Mouse (Mus musculus): ENCODE data around the gene Med24. TPM values are rescaled to one million over a fixed set of nuclear protein-coding genes. Genes with fewer than 3 reads are reported as not detected.
"Not testable (repeated sequence)": the region's sequence is repeated elsewhere in the genome, so short reads cannot be mapped to it uniquely, and the experiment has no call there.

The Med24 gene
- total RNA-seq, 2 experiments from 2014 or later: 42.0 to 44.2 TPM

GRCm38 (mm10) chr11:98693201-98693600 lies 36.0 kb downstream of the Med24 start:
- DNase-seq: no peak

- no peak for DNase-seq
These were observed 41.2 kb downstream of the Med24 start for GRCm38 (mm10) chr11:98688009-98688408.

- DNase-seq: no peak
These were observed 42.3 kb downstream of the Med24 start for GRCm38 (mm10) chr11:98686976-98687375.

- no peak for DNase-seq
These were observed 43.6 kb downstream of the Med24 start for GRCm38 (mm10) chr11:98685642-98686041.

- no peak for DNase-seq
These were observed 46.4 kb downstream of the Med24 start for GRCm38 (mm10) chr11:98682811-98683210.

GRCm38 (mm10) chr11:98681786-98682745 lies 47.2 kb downstream of the Med24 start, which contains the start of gene Psmd3:
Psmd3 (plus strand) TSS chr11:98682554.
- DNase-seq: peak; percentile 97 to 100

- no peak for DNase-seq
These were observed 48.0 kb downstream of the Med24 start for GRCm38 (mm10) chr11:98681186-98681585.

- DNase-seq: not testable (repeated sequence)
These were observed 48.6 kb downstream of the Med24 start for GRCm38 (mm10) chr11:98680595-98680994.

- no peak for DNase-seq
These were observed 49.2 kb downstream of the Med24 start for GRCm38 (mm10) chr11:98680023-98680422.

- no peak for DNase-seq
These were observed 53.3 kb downstream of the Med24 start for GRCm38 (mm10) chr11:98675829-98676363.

- DNase-seq: peak; percentile 60 to 68
These were observed 56.1 kb downstream of the Med24 start for GRCm38 (mm10) chr11:98673136-98673535.

- DNase-seq: no peak
These were observed 56.8 kb downstream of the Med24 start for GRCm38 (mm10) chr11:98672482-98672881.

GRCm38 (mm10) chr11:98671857-98672256 lies 57.4 kb downstream of the Med24 start:
- DNase-seq: no peak

GRCm38 (mm10) chr11:98671284-98671815 lies 57.9 kb downstream of the Med24 start:
- DNase-seq: no peak

GRCm38 (mm10) chr11:98668984-98669383 lies 60.3 kb downstream of the Med24 start:
- DNase-seq: no peak

- no peak for DNase-seq
These were observed 65.1 kb downstream of the Med24 start, which contains the start of gene Gsdma for GRCm38 (mm10) chr11:98664091-98664490. Gsdma (plus strand) TSS chr11:98664351.

GRCm38 (mm10) chr11:98660517-98660916 lies 68.7 kb downstream of the Med24 start:
- DNase-seq: peak; percentile 53 to 63

GRCm38 (mm10) chr11:98655076-98655475 lies 74.2 kb downstream of the Med24 start:
- DNase-seq: peak; percentile 31 to 51

Other genes with a start within 250 kb of the Med24 start
- gene Ikzf3, start 183.4 kb downstream of the Med24 start, total RNA-seq (2021): 1 to 10 TPM in 1 of 2 experiments, under 1 TPM in 1; 0.89 to 5.0 TPM
- not detected for gene Zpbp2, start 178.3 kb downstream of the Med24 start, total RNA-seq (2021)
- 10 to 100 TPM; 42.6 to 47.5 TPM for gene Ormdl3, start 142.1 kb downstream of the Med24 start, total RNA-seq (2021)
- gene Lrrc3c, start 131.1 kb downstream of the Med24 start, total RNA-seq (2021): not detected
- gene Gm12355, start 103.8 kb downstream of the Med24 start, total RNA-seq (2021): 10 to 100 TPM in 1 of 2 experiments, 1 to 10 TPM in 1; 6.6 to 10.4 TPM
- gene Gsdma3, start 103.1 kb downstream of the Med24 start, total RNA-seq (2021): 1 to 10 TPM; 3.0 to 3.1 TPM
- gene Gsdma2, start 82.7 kb downstream of the Med24 start, total RNA-seq (2021): not detected
- gene Gsdma, start 65.1 kb downstream of the Med24 start, total RNA-seq (2021): under 1 TPM; 0.10 TPM
- 100 to 1,000 TPM in 1 of 2 experiments, 10 to 100 TPM in 1; 99.2 to 107 TPM for gene Psmd3, start 46.9 kb downstream of the Med24 start, total RNA-seq (2021)
- gene Csf3, start 28.2 kb downstream of the Med24 start, total RNA-seq (2021): not detected
- gene Thra, start 11.2 kb upstream of the Med24 start, total RNA-seq (2021): 100 to 1,000 TPM in 1 of 2 experiments, 10 to 100 TPM in 1; 99.7 to 103 TPM
- gene Nr1d1, start 45.9 kb upstream of the Med24 start, total RNA-seq (2021): 10 to 100 TPM; 54.2 to 67.6 TPM
- gene Msl1, start 66.1 kb upstream of the Med24 start, total RNA-seq (2021): 10 to 100 TPM; 71.7 to 73.3 TPM
- 10 to 100 TPM; 17.2 to 19.3 TPM for gene Casc3, start 75.5 kb upstream of the Med24 start, total RNA-seq (2021)
- under 1 TPM; 0.72 to 0.82 TPM for gene Rapgefl1, start 107.3 kb upstream of the Med24 start, total RNA-seq (2021)
- gene Wipf2, start 134.2 kb upstream of the Med24 start, total RNA-seq (2021): 10 to 100 TPM in 1 of 2 experiments, 1 to 10 TPM in 1; 7.3 to 10.1 TPM
- under 1 TPM; 0.40 to 0.41 TPM for gene Cdc6, start 178.4 kb upstream of the Med24 start, total RNA-seq (2021)
- gene Rara, start 198.4 kb upstream of the Med24 start, total RNA-seq (2021): 10 to 100 TPM in 1 of 2 experiments, 1 to 10 TPM in 1; 8.7 to 10.1 TPM